Mouse (Mus musculus) testis, adult 2 months (tissue): Measurements from ENCODE around the gene Mlf2.

Experiments
- CTCF ChIP-seq: fragments of 200-500 bp; IDR thresholded peaks from 2 replicates; pipeline ENCODE4 v1.5.1; 2012; ENCODE audit warnings: low read depth, mild to moderate bottlenecking, inconsistent platforms, low read length, moderate library complexity; ENCODE audit not compliant: control insufficient read depth, insufficient read depth, insufficient replicate concordance
- POLR2A ChIP-seq: fragments of 200-500 bp; IDR thresholded peaks from 2 replicates; pipeline ENCODE4 v1.6.1; 2012; ENCODE audit warnings: low read depth, mild to moderate bottlenecking, inconsistent platforms, low read length, moderate library complexity; ENCODE audit not compliant: control insufficient read depth

- no peak for TF ChIP-seq CTCF
- TF ChIP-seq POLR2A: no peak
These were observed 42.5 kb upstream of the Mlf2 start for GRCm38 (mm10) chr6:124888555-124889125.
